Mouse (Mus musculus) layer of hippocampus, adult 2 months (tissue): ENCODE measurements around the gene Cd2bp2. TPM values are rescaled to one million over a fixed set of nuclear protein-coding genes. Genes with fewer than 3 reads are reported as not detected.
"Not testable (repeated sequence)": the region's sequence is repeated elsewhere in the genome, so short reads cannot be mapped to it uniquely, and the experiment has no call there.

Experiments
- DNase-seq, 2 experiments: peaks; one replicate each; pipeline ENCODE4 v3.0.0; 2022; ENCODE audit warnings: low spot score in 2 of 2
- H3K27ac ChIP-seq: fragments of 200-600 bp; 2 replicates; pipeline ENCODE4 v1.8.1; 2022
- H3K4me3 ChIP-seq: fragments of 200-600 bp; 2 replicates; pipeline ENCODE4 v1.8.1; 2022; ENCODE audit warnings: mild to moderate bottlenecking
- CTCF ChIP-seq: fragments of 200-600 bp; conservative IDR thresholded peaks from 2 replicates; pipeline ENCODE4 v1.8.1; 2022; ENCODE audit warnings: antibody characterized with exemption, mild to moderate bottlenecking, moderate library complexity
- total RNA-seq, 2 experiments: library from RNA; stranded (reverse); gene quantifications; 2 replicates each; pipeline ENCODE4 v1.2.3; 2021

The Cd2bp2 gene
- total RNA-seq, 2 experiments from 2014 or later, result 88.4 to 97.0 TPM

GRCm38 (mm10) chr7:127196484-127196883, 634 bp upstream of the Cd2bp2 start:
- H3K27ac ChIP-seq, result peak overlapping the region; percentile 70
- no peak for TF ChIP-seq CTCF
- no peak for DNase-seq
- peak overlapping the region; percentile 74 for H3K4me3 ChIP-seq

GRCm38 (mm10) chr7:127194633-127195029, 1.2 kb downstream of the Cd2bp2 start:
- Histone ChIP-seq H3K4me3 (peak overlapping the region; percentile 74), H3K27ac (peak overlapping the region; percentile 91; the same call in 1 of the 2 replicates)
- DNase-seq, result no peak
- TF ChIP-seq CTCF, result no peak

- no peak for TF ChIP-seq CTCF
- DNase-seq, result no peak
- Histone ChIP-seq H3K4me3 (peak overlapping the region; percentile 74; the same call in 1 of the 2 replicates), H3K27ac (no peak overlapping the region)
These were observed 1.7 kb downstream of the Cd2bp2 start for GRCm38 (mm10) chr7:127194011-127194632.

GRCm38 (mm10) chr7:127192989-127193388, 2.9 kb downstream of the Cd2bp2 start:
- H3K4me3 ChIP-seq, result no peak overlapping the region
- DNase-seq, result no peak
- TF ChIP-seq CTCF, result no peak
- H3K27ac ChIP-seq, result no peak overlapping the region

GRCm38 (mm10) chr7:127190672-127191071, 5.2 kb downstream of the Cd2bp2 start:
- no peak for TF ChIP-seq CTCF
- no peak overlapping the region for H3K27ac ChIP-seq

GRCm38 (mm10) chr7:127188305-127189276, 7.3 kb downstream of the Cd2bp2 start:
- TF ChIP-seq CTCF, result no peak
- Histone ChIP-seq H3K4me3 (no peak overlapping the region), H3K27ac (no peak overlapping the region)
- no peak for DNase-seq

More at GRCm38 (mm10) chr7:127190672-127191071, 5.2 kb downstream of the Cd2bp2 start:
- H3K4me3 ChIP-seq, result no peak overlapping the region
- no peak for DNase-seq

- no peak for DNase-seq
- TF ChIP-seq CTCF, result no peak
- Histone ChIP-seq H3K27ac (no peak overlapping the region), H3K4me3 (no peak overlapping the region)
These were observed 8.5 kb downstream of the Cd2bp2 start for GRCm38 (mm10) chr7:127187351-127187750.

- H3K27ac ChIP-seq, result no peak overlapping the region
- no peak for DNase-seq
- H3K4me3 ChIP-seq, result no peak overlapping the region
- TF ChIP-seq CTCF, result peak; percentile 77
These were observed 10.2 kb downstream of the Cd2bp2 start for GRCm38 (mm10) chr7:127185601-127186000.

GRCm38 (mm10) chr7:127184720-127185119, 11.1 kb downstream of the Cd2bp2 start:
- no peak for DNase-seq
- no peak for TF ChIP-seq CTCF
- Histone ChIP-seq H3K27ac (no peak overlapping the region), H3K4me3 (no peak overlapping the region)

- TF ChIP-seq CTCF, result peak; percentile 43
- DNase-seq, result no peak
- no peak overlapping the region for H3K27ac ChIP-seq
- no peak overlapping the region for H3K4me3 ChIP-seq
These were observed 12.0 kb downstream of the Cd2bp2 start for GRCm38 (mm10) chr7:127183828-127184227.

- DNase-seq, result no peak
- no peak for TF ChIP-seq CTCF
- no peak overlapping the region for H3K4me3 ChIP-seq
- no peak overlapping the region for H3K27ac ChIP-seq
These were observed 12.5 kb downstream of the Cd2bp2 start for GRCm38 (mm10) chr7:127183345-127183744.

GRCm38 (mm10) chr7:127181724-127182123, 14.1 kb downstream of the Cd2bp2 start:
- peak; percentile 35 for TF ChIP-seq CTCF
- not testable (repeated sequence) for DNase-seq, H3K27ac ChIP-seq, H3K4me3 ChIP-seq

- DNase-seq, result no peak
- H3K4me3 ChIP-seq, result no peak overlapping the region
- no peak overlapping the region for H3K27ac ChIP-seq
- no peak for TF ChIP-seq CTCF
These were observed 15.1 kb downstream of the Cd2bp2 start for GRCm38 (mm10) chr7:127180783-127181182.
